Mouse (Mus musculus): ENCODE results near the gene E2f1.

DNA sequence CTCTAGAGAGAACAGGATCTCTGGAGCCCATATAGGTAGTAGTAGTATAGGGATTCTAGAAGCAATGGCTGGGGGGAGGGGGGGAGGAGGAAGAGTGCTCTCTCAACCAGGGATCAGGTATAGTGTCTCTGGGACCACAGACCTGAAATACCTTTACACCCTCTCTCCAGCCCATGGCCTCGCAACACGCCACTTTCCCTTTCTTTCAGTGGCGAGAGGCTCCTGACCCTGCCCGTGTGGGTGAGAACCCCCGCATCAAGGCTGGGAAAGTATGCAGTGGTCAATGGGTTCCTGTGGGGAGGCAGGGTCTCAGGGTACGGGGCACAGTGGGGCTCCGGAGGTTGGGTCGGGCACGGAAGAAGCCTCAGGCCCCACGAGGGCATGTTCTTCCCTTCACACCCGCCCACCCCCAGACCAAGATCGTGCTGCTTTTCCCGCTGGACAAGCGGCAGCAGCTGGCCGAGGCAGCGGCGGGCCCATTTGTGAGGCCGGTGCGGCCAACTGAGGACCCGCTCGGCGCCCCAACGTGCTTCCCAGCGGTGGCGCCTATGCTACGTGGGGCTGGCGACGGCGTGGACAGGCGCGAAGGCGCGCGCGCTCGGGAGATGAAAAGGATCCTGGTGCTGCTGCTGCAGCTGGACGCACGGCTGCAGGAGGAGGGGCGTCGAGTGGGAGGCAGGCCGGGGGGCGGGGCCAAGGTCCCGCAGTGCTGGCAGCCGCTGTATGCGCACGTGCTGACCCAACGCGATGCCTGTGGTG lies 20.4 kb downstream of the E2f1 start:
- TF ChIP-seq MEF2A (IDR thresholded peaks at IDR 0.05; ENCODE audit: borderline replicate concordance, low read depth, low read length) (no peak), EP300 (IDR thresholded peaks at IDR 0.05; ENCODE audit: low read length) (no peak), MAX (IDR thresholded peaks at IDR 0.05; ENCODE audit: low read length) (peak; percentile 53; the same call in 1 of the 2 replicates), ZKSCAN1 (IDR thresholded peaks at IDR 0.05; ENCODE audit: borderline replicate concordance, low read depth, low read length) (no peak), CTCF (conservative IDR thresholded peaks at IDR 0.05 in 1 of 2, IDR thresholded peaks at IDR 0.05 in 1 of 2; ENCODE audit: low read depth in 2 of 2, low read length in 2 of 2) (no peak), TBP (conservative IDR thresholded peaks at IDR 0.05; ENCODE audit: low read depth, low read length) (no peak), USF1 (IDR thresholded peaks at IDR 0.05; ENCODE audit: low read depth, low read length) (no peak), POLR2A (IDR thresholded peaks at IDR 0.05; ENCODE audit: low read depth, low read length) (no peak), ZMIZ1 (IDR thresholded peaks at IDR 0.05; ENCODE audit: low read depth, low read length) (no peak), E2F4 (IDR thresholded peaks at IDR 0.05; ENCODE audit: insufficient replicate concordance, low read depth, low read length) (no peak), USF2 (conservative IDR thresholded peaks at IDR 0.05; ENCODE audit: low read depth, low read length) (no peak), ZC3H11A (IDR thresholded peaks at IDR 0.05; ENCODE audit: low read depth, low read length) (no peak), NRF1 (IDR thresholded peaks at IDR 0.05; ENCODE audit: low read depth, low read length) (peak; percentile 45)

Data from CH12.LX (cell line).